ENCODE assay signal across 8 mouse cellular contexts in genomic region chr13:107568701-107569121, GRCm38 (mm10).
DNase-seq lines count a peak whose midpoint lies in the region; ATAC-seq and TF ChIP-seq lines count a peak whose summit lies in the region.

No protein-coding gene starts in this region.

- no peak for TF ChIP-seq EP300 in liver, embryonic 14.5 days (IDR thresholded peaks at IDR 0.05; ENCODE audit: low read depth)

- H3K9ac ChIP-seq in liver, embryonic 14.5 days (replicated peaks), result no peak overlapping the region

- H3K36me3 ChIP-seq in liver, embryonic 14.5 days (replicated peaks; ENCODE audit: control insufficient read depth, insufficient read depth, low read depth), result no peaks in the 10 kb centered on the region

- H3K27ac ChIP-seq in liver, embryonic 14.5 days, result no peak overlapping the region

- H3K9me3 ChIP-seq in liver, embryonic 14.5 days (ENCODE audit: control insufficient read depth, low read length), result no peaks in the 10 kb centered on the region

- intact Hi-C loops in left cerebral cortex, postnatal 10 days (cut with DNase I), result no loop called here

- ATAC-seq in hematopoietic stem cell, adult 5-6 weeks (replicated peaks in 1 of 2; ENCODE audit: insufficient read depth in 1 of 2, low FRiP score in 2 of 2, low TSS enrichment in 1 of 2, low read depth in 1 of 2, poor library complexity in 2 of 2, severe bottlenecking in 2 of 2), result peak; percentile 61 to 72
- peak; percentile 26; the same call in 1 of the 2 replicates for ATAC-seq in liver, embryonic 14.5 days (ENCODE audit: insufficient read depth)
- no peak for ATAC-seq in frontal cortex, adult (ENCODE audit: low TSS enrichment)

- no peak for TF ChIP-seq CTCF in liver, embryonic 14.5 days (IDR thresholded peaks at IDR 0.05; ENCODE audit: low read depth)

- H3K4me3 ChIP-seq in liver, embryonic 14.5 days (ENCODE audit: insufficient read depth in 1 of 2, low read depth in 2 of 2, low read length in 2 of 2), result no peak overlapping the region

- WGBS in liver, embryonic 14.5 days (ENCODE audit: insufficient replicate concordance), result 12% methylated on average over 7 of the region's 7 CpGs

- peak; percentile 15 for DNase-seq in adrenal gland, postnatal 10 days
- DNase-seq in adrenal gland, adult 8-10 months, result no peak
- DNase-seq in liver, embryonic 14.5 days (ENCODE audit: low read depth in 3 of 3, low spot score in 3 of 3), result no peak
- peak; percentile 49 to 55 for DNase-seq in thymus, postnatal 10 days (ENCODE audit: low spot score in 2 of 2)
- DNase-seq in Muller cell, postnatal 12 days (ENCODE audit: inconsistent ontology term), result no peak
- no peak for DNase-seq in left cerebral cortex, postnatal 10 days (ENCODE audit: extremely low spot score in 1 of 2, low spot score in 2 of 2)

- no peaks in the 10 kb centered on the region for H3K27me3 ChIP-seq in liver, embryonic 14.5 days (ENCODE audit: control insufficient read depth, insufficient read depth, low read length)

- peak overlapping the region; percentile 22; the same call in 1 of the 2 replicates for H3K4me2 ChIP-seq in liver, embryonic 14.5 days (ENCODE audit: low read depth)

- H3K4me1 ChIP-seq in liver, embryonic 14.5 days (replicated peaks; ENCODE audit: control insufficient read depth in 2 of 2, insufficient read depth in 2 of 2, low read length in 1 of 2), result peaks cover 4 to 11% of the 10 kb centered on the region in 2 experiments; a peak in 3 of 4 replicates

Comparison
In these comparisons a context has a peak if more than half of its experiments do, and no peak if none do; other contexts are left out.
1. DNase-seq: peak in adrenal gland, postnatal 10 days (single experiment) and thymus, postnatal 10 days (2 of 2); none in adrenal gland, adult 8-10 months (single experiment), liver, embryonic 14.5 days (0 of 3), Muller cell, postnatal 12 days (single experiment) and left cerebral cortex, postnatal 10 days (0 of 2).